Mouse (Mus musculus) kidney, embryonic 14.5 days (tissue): ENCODE measurements at regions not wholly inside any gene's neighbourhood (a gene's known extent, or its start where the extent isn't known, plus 50 kb on each side); places are given as distances from the start of the nearest gene placed in this dataset.

ENCODE experiments used
- ATAC-seq: fragments of 200-750 bp; cut with Nextera tagmentation; 2 replicates; pipeline ENCODE4 v1.8.0; 2017; ENCODE audit warnings: moderate number of reproducible peaks, mild to moderate bottlenecking, moderate TSS enrichment, moderate library complexity; ENCODE audit not compliant: low FRiP score, low TSS enrichment
- H3K27ac ChIP-seq: fragments of 300-500 bp; sonication (generic); 2 replicates; pipeline ENCODE4 v1.5.1; 2014; ENCODE audit warnings: low read depth, mild to moderate bottlenecking, low read length, moderate library complexity, mixed read lengths
- H3K27me3 ChIP-seq: fragments of 300-500 bp; sonication (generic); 2 replicates; pipeline ENCODE4 v1.6.1; 2014; ENCODE audit warnings: mild to moderate bottlenecking, low read length; ENCODE audit not compliant: control insufficient read depth, insufficient read depth
- H3K36me3 ChIP-seq: fragments of 300-500 bp; sonication (generic); 2 replicates; pipeline ENCODE4 v1.6.1; 2014; ENCODE audit warnings: low read length, mixed read lengths; ENCODE audit not compliant: control insufficient read depth, insufficient read depth
- H3K4me1 ChIP-seq: fragments of 300-500 bp; sonication (generic); 2 replicates; pipeline ENCODE4 v1.6.1; 2014; ENCODE audit warnings: low read length, mixed read lengths; ENCODE audit not compliant: control insufficient read depth, insufficient read depth
- H3K4me2 ChIP-seq: fragments of 300-500 bp; sonication (generic); replicated peaks from 2 replicates; pipeline ENCODE4 v1.6.1; 2014; ENCODE audit warnings: low read depth, mild to moderate bottlenecking, low read length
- H3K4me3 ChIP-seq: fragments of 300-500 bp; sonication (generic); 2 replicates; pipeline ENCODE4 v1.5.1; 2014; ENCODE audit warnings: mild to moderate bottlenecking, low read length
- H3K9ac ChIP-seq: fragments of 300-500 bp; sonication (generic); 2 replicates; pipeline ENCODE4 v1.6.1; 2014; ENCODE audit warnings: low read depth, mild to moderate bottlenecking, low read length, moderate library complexity
- H3K9me3 ChIP-seq: fragments of 300-500 bp; sonication (generic); 2 replicates; pipeline ENCODE4 v1.6.1; 2016; ENCODE audit warnings: low read length; ENCODE audit not compliant: control insufficient read depth
- WGBS: fragments of 180-500 bp; shearing (Covaris S2); extraction: QIAGEN DNeasy Blood & Tissue Kit; methylation state at CpG from one replicate; pipeline ENCODE4 v1.1.7; 2014; 5-methylcytosine and 5-hydroxymethylcytosine counted together

- H3K4me2 ChIP-seq = no peak overlapping the region
- no peaks in the 10 kb centered on the region for H3K9me3 ChIP-seq
- no peaks in the 10 kb centered on the region for H3K27me3 ChIP-seq
- H3K4me1 ChIP-seq = no peaks in the 10 kb centered on the region
- H3K36me3 ChIP-seq = no peaks in the 10 kb centered on the region
- ATAC-seq = no peak
- WGBS = 91% methylated on average over 7 of the region's 7 CpGs
- no peak overlapping the region for H3K9ac ChIP-seq
- H3K27ac ChIP-seq = no peak overlapping the region
- no peak overlapping the region for H3K4me3 ChIP-seq
Measured at GRCm38 (mm10) chr15:97502056-97502455, 203.6 kb downstream of the Rpap3 start.

GRCm38 (mm10) chr15:97501420-97501819 is 204.2 kb downstream of the Rpap3 start:
- ATAC-seq = no peak
- WGBS = 88% methylated on average over 9 of the region's 9 CpGs

GRCm38 (mm10) chr15:97499821-97500385 is 205.7 kb downstream of the Rpap3 start:
- no peaks in the 10 kb centered on the region for H3K36me3 ChIP-seq
- H3K9ac ChIP-seq = no peak overlapping the region
- ATAC-seq = no peak
- no peaks in the 10 kb centered on the region for H3K27me3 ChIP-seq
- no peak overlapping the region for H3K27ac ChIP-seq
- H3K4me1 ChIP-seq = no peaks in the 10 kb centered on the region
- H3K4me3 ChIP-seq = no peak overlapping the region
- peaks cover 5% of the 10 kb centered on the region; the same call in 1 of the 2 replicates for H3K9me3 ChIP-seq
- H3K4me2 ChIP-seq = no peak overlapping the region
- WGBS = 77% methylated on average over 4 of the region's 4 CpGs

More at GRCm38 (mm10) chr15:97501420-97501819, 204.2 kb downstream of the Rpap3 start:
- Histone ChIP-seq H3K27me3 (no peaks in the 10 kb centered on the region), H3K9me3 (no peaks in the 10 kb centered on the region), H3K9ac (no peak overlapping the region), H3K4me1 (no peaks in the 10 kb centered on the region), H3K27ac (no peak overlapping the region), H3K4me2 (no peak overlapping the region), H3K36me3 (no peaks in the 10 kb centered on the region), H3K4me3 (no peak overlapping the region)

GRCm38 (mm10) chr15:97499240-97499639 is 206.4 kb downstream of the Rpap3 start:
- no peak for ATAC-seq
- Histone ChIP-seq H3K27ac (no peak overlapping the region), H3K4me1 (no peaks in the 10 kb centered on the region), H3K4me2 (no peak overlapping the region), H3K4me3 (no peak overlapping the region), H3K27me3 (no peaks in the 10 kb centered on the region), H3K36me3 (no peaks in the 10 kb centered on the region), H3K9me3 (peaks cover 5% of the 10 kb centered on the region; the same call in 1 of the 2 replicates), H3K9ac (no peak overlapping the region)
- WGBS = 84% methylated on average over 5 of the region's 5 CpGs

- H3K27me3 ChIP-seq = no peaks in the 10 kb centered on the region
- no peaks in the 10 kb centered on the region for H3K4me1 ChIP-seq
- no peaks in the 10 kb centered on the region for H3K36me3 ChIP-seq
- H3K4me3 ChIP-seq = no peak overlapping the region
- peaks cover 5% of the 10 kb centered on the region; the same call in 1 of the 2 replicates for H3K9me3 ChIP-seq
- no peak overlapping the region for H3K4me2 ChIP-seq
- no peak overlapping the region for H3K9ac ChIP-seq
- H3K27ac ChIP-seq = no peak overlapping the region
- WGBS = 90% methylated on average over 3 of the region's 3 CpGs
- no peak for ATAC-seq
Measured at GRCm38 (mm10) chr15:97498375-97498774, 207.2 kb downstream of the Rpap3 start.

GRCm38 (mm10) chr15:97496026-97496425 is 209.6 kb downstream of the Rpap3 start:
- H3K4me1 ChIP-seq = no peaks in the 10 kb centered on the region
- no peaks in the 10 kb centered on the region for H3K36me3 ChIP-seq
- H3K27me3 ChIP-seq = no peaks in the 10 kb centered on the region
- 90% methylated on average over 3 of the region's 3 CpGs for WGBS
- H3K9ac ChIP-seq = no peak overlapping the region
- H3K4me2 ChIP-seq = no peak overlapping the region
- H3K27ac ChIP-seq = no peak overlapping the region
- H3K9me3 ChIP-seq = peaks cover 5% of the 10 kb centered on the region; the same call in 1 of the 2 replicates
- no peak for ATAC-seq
- no peak overlapping the region for H3K4me3 ChIP-seq

- Histone ChIP-seq H3K36me3 (no peaks in the 10 kb centered on the region), H3K27me3 (no peaks in the 10 kb centered on the region), H3K9me3 (peaks cover 5% of the 10 kb centered on the region; the same call in 1 of the 2 replicates), H3K4me2 (no peak overlapping the region), H3K27ac (no peak overlapping the region), H3K4me3 (no peak overlapping the region), H3K4me1 (no peaks in the 10 kb centered on the region), H3K9ac (no peak overlapping the region)
- no peak for ATAC-seq
- 90% methylated on average over 5 of the region's 5 CpGs for WGBS
Measured at GRCm38 (mm10) chr15:97493340-97493739, 212.3 kb downstream of the Rpap3 start.

GRCm38 (mm10) chr15:97491796-97492195 is 213.8 kb downstream of the Rpap3 start:
- 80% methylated on average over 7 of the region's 7 CpGs for WGBS
- Histone ChIP-seq H3K9ac (no peak overlapping the region), H3K27ac (no peak overlapping the region), H3K27me3 (no peaks in the 10 kb centered on the region), H3K4me2 (no peak overlapping the region), H3K4me3 (no peak overlapping the region), H3K36me3 (no peaks in the 10 kb centered on the region), H3K4me1 (no peaks in the 10 kb centered on the region), H3K9me3 (peaks cover 8% of the 10 kb centered on the region; the same call in 1 of the 2 replicates)
- no peak for ATAC-seq

GRCm38 (mm10) chr15:97487425-97487824 is 218.2 kb downstream of the Rpap3 start:
- Histone ChIP-seq H3K36me3 (no peaks in the 10 kb centered on the region), H3K9ac (no peak overlapping the region)
- ATAC-seq = no peak

More at GRCm38 (mm10) chr15:97487425-97487824, 218.2 kb downstream of the Rpap3 start:
- Histone ChIP-seq H3K9me3 (peaks cover 4% of the 10 kb centered on the region; the same call in 1 of the 2 replicates), H3K4me3 (no peak overlapping the region), H3K27me3 (no peaks in the 10 kb centered on the region), H3K4me1 (no peaks in the 10 kb centered on the region), H3K27ac (no peak overlapping the region), H3K4me2 (no peak overlapping the region)
- 95% methylated on average over 2 of the region's 2 CpGs for WGBS
